Mouse (Mus musculus) embryonic facial prominence, embryonic 10.5 days (tissue): ENCODE results near the gene Lmna. TPM values are rescaled to one million over a fixed set of nuclear protein-coding genes. Genes with fewer than 3 reads are reported as not detected.

Experiments
- DNase-seq: peaks from one replicate; pipeline ENCODE4 v3.0.0-alpha.2; 2017; ENCODE audit warnings: low spot score
- H3K27ac ChIP-seq: fragments of 300-500 bp; sonication (generic); replicated peaks from 2 replicates; pipeline ENCODE4 v1.5.1; 2016; ENCODE audit warnings: mild to moderate bottlenecking
- H3K27me3 ChIP-seq: fragments of 300-500 bp; sonication (generic); replicated peaks from 2 replicates; pipeline ENCODE4 v1.6.1; 2016; ENCODE audit warnings: low read depth, mild to moderate bottlenecking; ENCODE audit not compliant: poor library complexity, severe bottlenecking
- H3K36me3 ChIP-seq: fragments of 300-500 bp; sonication (generic); replicated peaks from 2 replicates; pipeline ENCODE4 v1.6.1; 2016; ENCODE audit warnings: mild to moderate bottlenecking, moderate library complexity
- H3K4me1 ChIP-seq: fragments of 300-500 bp; sonication (generic); 2 replicates; pipeline ENCODE4 v1.6.1; 2016
- H3K4me3 ChIP-seq: fragments of 300-500 bp; sonication (generic); 2 replicates; pipeline ENCODE4 v1.5.1; 2016; ENCODE audit warnings: mild to moderate bottlenecking, moderate library complexity
- H3K9me3 ChIP-seq: fragments of 300-500 bp; sonication (generic); 2 replicates; pipeline ENCODE4 v1.6.1; 2016; ENCODE audit warnings: mild to moderate bottlenecking
- WGBS: fragments of 180-500 bp; shearing (Covaris S2); methylation state at CpG from one replicate; pipeline ENCODE4 v1.1.7; 2016; 5-methylcytosine and 5-hydroxymethylcytosine counted together
- polyA plus RNA-seq: library from polyadenylated mRNA; unstranded; fragments of >200 nt; fragmentation: Nextera tagmentation; extraction: Ambion mirVana; gene quantifications from 2 replicates; pipeline ENCODE4 v1.2.1, GENCODE M21; 2016

Gene Lmna
- polyA plus RNA-seq: 15.2 and 17.9 TPM in 2 replicates

DNA sequence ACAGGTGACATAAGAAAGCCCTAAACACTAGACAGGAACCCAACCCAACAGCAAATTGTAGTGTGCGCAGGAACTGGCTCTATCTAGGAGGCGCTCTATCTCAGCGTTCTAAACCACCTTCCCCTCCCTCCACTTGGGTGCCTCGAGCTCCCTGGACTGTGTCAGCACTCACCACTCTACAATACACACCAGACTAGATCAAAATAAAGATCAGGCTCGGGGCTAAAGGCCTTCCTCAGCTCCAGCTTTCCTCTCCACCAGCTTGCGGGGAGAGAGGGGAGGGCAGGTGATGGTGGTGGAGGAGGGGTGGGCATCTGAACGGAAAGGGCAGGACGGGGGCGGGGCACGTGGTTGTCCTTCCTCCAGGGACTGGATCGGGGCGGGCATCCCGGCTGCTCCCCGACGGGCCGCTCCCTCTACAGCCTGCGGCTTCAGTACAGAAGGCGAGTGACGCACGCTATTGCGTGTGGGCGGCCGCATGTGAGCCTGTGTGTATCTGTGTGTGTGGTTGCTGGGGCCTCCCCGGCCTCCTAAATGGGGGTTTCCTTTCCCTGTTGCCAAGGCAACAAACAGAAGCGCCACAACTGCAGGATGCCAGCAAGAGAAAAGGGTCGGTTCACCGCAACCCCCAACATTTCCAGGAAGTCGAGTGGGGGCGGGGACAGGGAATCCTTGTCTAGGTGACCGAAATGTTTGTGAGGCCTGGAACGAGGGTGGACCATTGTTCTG is at the start of gene Lmna:
Lmna (minus strand) TSS at position 265 of the 729 bp plus-strand sequence.
- DNase-seq: peak; percentile 97
- WGBS: 2% methylated on average over 31 of the region's 31 CpGs

DNA sequence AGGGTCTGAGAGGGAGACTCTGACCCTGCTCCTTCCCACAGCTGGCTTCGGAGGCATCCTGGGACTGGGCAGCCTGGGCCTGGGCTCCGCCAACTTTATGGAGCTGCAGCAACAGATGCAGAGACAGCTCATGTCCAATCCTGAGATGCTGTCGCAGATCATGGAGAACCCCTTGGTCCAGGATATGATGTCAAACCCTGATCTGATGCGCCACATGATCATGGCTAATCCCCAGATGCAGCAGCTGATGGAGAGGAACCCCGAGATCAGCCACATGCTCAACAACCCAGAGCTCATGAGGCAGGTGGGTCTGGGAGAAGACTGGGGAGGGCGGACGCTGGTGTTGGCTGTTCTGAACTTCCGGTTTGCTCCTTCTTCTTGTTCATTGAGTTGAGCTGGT is 46.9 kb upstream of the Lmna start:
- Histone ChIP-seq H3K4me1 (peaks cover 36% of the 10 kb centered on the region), H3K9me3 (no peaks in the 10 kb centered on the region), H3K27me3 (no peaks in the 10 kb centered on the region), H3K27ac (no peak overlapping the region), H3K36me3 (peaks cover 67% of the 10 kb centered on the region), H3K4me3 (no peak overlapping the region)
- WGBS: 92% methylated on average over 8 of the region's 8 CpGs
- DNase-seq: no peak

More for the DNA sequence above, at the start of gene Lmna:
- H3K4me3 ChIP-seq: peak within 1 kb of the TSS; percentile 56
- H3K4me1 ChIP-seq: peaks cover 77% of the 10 kb centered on the region
- H3K27ac ChIP-seq: peak within 1 kb of the TSS; percentile 93
- H3K27me3 ChIP-seq: no peaks in the 10 kb centered on the region
- H3K36me3 ChIP-seq: no peaks in the 10 kb centered on the region
- no peaks in the 10 kb centered on the region for H3K9me3 ChIP-seq

DNA sequence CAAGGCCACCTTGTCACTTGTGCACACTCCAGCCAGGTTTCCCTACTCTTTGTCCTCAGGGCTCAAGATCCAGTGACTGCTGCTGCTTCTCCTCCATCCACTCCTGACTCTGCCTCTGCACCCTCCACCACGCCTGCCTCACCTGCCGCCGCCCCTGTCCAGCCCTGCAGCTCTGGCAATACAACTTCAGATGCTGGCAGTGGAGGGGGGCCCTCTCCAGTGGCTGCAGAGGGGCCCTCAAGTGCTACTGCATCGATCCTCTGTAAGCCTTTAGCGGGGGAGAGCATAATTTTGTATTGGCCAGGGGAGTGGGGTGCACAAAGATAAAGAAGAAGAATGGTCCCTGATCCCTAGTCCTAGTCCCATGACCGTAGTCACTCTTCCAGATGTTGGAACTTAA is 46.0 kb upstream of the Lmna start:
- DNase-seq: no peak
- Histone ChIP-seq H3K4me1 (peaks cover 42% of the 10 kb centered on the region), H3K9me3 (no peaks in the 10 kb centered on the region), H3K27ac (no peak overlapping the region), H3K4me3 (peak overlapping the region; percentile 94; the same call in 1 of the 2 replicates), H3K27me3 (no peaks in the 10 kb centered on the region), H3K36me3 (peaks cover 58% of the 10 kb centered on the region)
- WGBS: 96% methylated on average over 6 of the region's 6 CpGs

DNA sequence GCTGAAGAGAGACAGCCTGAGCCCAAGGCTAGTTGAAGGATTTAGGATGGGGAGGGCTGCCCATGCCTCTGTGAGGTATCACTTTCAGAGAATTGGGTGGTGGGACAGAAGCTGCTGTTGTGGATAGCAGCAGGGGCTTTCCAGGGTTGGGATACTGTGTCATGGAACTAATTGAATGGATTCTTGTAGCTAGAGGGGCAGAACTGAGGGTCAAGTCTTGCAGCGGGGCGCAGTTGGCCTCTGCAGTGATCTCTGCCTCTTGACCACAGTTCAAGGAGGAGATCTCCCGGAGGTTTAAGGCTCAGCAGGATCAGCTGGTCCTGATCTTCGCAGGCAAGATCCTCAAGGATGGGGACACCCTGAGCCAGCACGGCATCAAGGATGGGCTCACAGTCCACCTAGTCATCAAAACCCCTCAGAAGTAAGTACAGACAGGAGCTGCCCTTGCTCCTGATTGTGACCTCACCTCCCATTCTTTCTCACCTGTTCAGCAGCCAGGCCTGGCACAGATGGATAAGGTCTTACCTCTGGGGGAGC is 45.4 kb upstream of the Lmna start:
- Histone ChIP-seq H3K9me3 (no peaks in the 10 kb centered on the region), H3K4me1 (peaks cover 42% of the 10 kb centered on the region), H3K4me3 (peak overlapping the region; percentile 94), H3K27me3 (no peaks in the 10 kb centered on the region), H3K36me3 (peaks cover 52% of the 10 kb centered on the region), H3K27ac (no peak overlapping the region; the same call in 1 of the 2 replicates)
- DNase-seq: no peak
- WGBS: 77% methylated on average over 5 of the region's 5 CpGs

DNA sequence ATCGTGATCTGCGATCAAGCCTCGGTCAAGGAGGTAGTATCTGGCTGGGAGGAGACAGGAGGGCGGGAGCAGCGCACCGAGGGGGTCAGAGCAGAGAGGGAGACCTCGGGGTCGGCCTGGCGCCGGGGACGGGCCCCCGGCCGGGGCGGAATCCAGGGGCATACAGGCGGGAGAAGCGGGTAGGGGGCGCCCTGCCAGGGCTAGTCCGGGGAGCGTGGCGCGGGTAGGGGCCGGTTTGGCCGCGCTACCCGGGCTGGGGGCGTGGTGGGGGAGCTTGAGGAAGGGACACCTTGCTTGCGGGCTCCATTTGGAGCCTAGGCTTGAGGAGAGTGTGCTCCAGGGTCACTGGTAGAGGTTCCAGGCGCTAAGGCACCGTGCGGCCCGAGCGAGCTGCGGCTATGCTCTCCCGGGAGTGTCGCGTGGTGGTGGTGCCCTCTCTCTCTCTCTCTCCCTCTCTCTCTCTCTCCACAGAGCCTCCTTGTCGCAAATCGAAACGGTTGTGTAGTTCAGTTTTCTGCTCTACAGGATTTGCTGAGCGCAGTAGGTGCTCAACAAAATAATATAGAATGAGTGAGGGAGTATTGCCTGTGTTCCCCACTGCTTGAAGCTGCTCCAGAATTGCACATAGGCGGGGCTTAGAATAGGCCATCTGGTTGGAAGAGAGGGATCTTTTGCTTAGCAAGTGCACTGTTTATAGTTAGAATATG is 44.3 kb upstream of the Lmna start:
- Histone ChIP-seq H3K9me3 (no peaks in the 10 kb centered on the region), H3K27me3 (no peaks in the 10 kb centered on the region), H3K4me1 (peaks cover 45% of the 10 kb centered on the region), H3K27ac (peak overlapping the region; percentile 99), H3K4me3 (peak overlapping the region; percentile 94), H3K36me3 (peaks cover 47% of the 10 kb centered on the region)
- DNase-seq: no peak
- 1% methylated on average over 41 of the region's 41 CpGs for WGBS

DNA sequence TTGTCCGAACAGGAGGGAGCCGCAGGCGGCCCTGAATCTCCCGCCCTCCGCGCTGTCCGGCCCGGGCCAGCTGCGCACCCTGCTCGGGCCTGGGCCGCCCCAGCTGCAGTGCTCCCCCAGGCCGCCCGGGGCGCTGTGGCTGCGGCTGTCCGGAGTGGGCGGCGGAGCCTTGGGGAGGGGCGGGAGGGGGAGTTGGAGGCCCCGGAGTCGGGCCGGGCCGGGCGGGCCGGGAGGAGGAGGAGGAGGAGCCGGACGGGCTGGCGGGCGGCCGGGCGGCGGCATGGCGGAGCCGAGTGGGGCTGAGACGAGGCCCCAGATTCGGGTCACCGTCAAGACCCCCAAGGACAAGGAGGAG is 43.7 kb upstream of the Lmna start, which contains the start of gene Ubqln4:
Ubqln4 (plus strand) TSS at position 234 of the 355 bp plus-strand sequence.
- Histone ChIP-seq H3K4me3 (peak within 1 kb of the TSS; percentile 94), H3K27ac (peak within 1 kb of the TSS; percentile 99), H3K27me3 (no peaks in the 10 kb centered on the region), H3K9me3 (no peaks in the 10 kb centered on the region), H3K36me3 (peaks cover 42% of the 10 kb centered on the region), H3K4me1 (peaks cover 46% of the 10 kb centered on the region)
- peak; percentile 97 for DNase-seq
- under 1% methylated on average over 36 of the region's 37 CpGs for WGBS

DNA sequence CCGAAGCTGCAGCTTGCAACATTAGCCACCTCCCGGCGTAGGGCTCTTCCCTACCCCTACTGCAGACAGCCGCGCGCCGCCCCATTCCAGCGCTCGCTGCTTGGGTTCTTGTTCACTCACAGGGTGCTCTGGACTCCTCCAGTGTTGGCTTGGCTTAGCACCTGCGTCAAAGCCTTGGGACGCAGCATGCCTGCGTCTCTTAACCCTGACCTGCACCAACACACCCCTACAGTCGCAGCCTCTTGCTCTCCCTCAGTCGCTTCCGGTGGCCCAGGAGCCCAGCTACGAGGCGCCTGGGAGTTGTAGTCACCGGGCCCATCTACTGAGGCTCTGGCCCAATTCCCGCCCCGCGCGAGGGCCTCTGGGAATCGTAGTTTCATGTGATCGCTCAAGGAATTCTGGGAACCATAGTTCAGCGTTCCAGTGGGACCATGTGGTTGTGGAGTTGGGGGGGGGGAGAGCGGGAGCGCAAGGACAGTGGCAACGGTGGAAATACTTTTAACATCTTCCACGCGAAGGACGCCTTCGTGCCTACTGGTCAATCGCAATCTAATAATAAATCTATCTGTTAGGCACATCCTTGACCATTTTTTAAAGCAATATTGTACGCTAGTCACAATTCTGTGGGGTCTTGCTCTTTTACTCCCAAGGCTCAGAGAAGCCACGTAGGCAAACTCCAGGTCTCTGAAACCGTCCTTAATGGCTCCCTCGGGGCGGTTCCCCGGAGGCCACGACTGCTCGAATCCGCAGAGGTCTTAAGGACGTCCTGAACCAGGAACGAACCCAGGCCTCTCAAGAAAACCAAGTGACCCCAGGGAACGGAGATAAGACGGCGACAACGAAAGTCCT is 43.1 kb upstream of the Lmna start, which contains the start of gene Lamtor2:
Lamtor2 (minus strand) TSS at position 399 of the 849 bp plus-strand sequence.
- peak; percentile 98 for DNase-seq
- H3K27me3 ChIP-seq: no peaks in the 10 kb centered on the region
- peaks cover 52% of the 10 kb centered on the region for H3K4me1 ChIP-seq
- H3K4me3 ChIP-seq: peak within 1 kb of the TSS; percentile 94
- no peaks in the 10 kb centered on the region for H3K9me3 ChIP-seq
- WGBS: under 1% methylated on average over 48 of the region's 48 CpGs
- peaks cover 36% of the 10 kb centered on the region for H3K36me3 ChIP-seq
- H3K27ac ChIP-seq: peak within 1 kb of the TSS; percentile 99

DNA sequence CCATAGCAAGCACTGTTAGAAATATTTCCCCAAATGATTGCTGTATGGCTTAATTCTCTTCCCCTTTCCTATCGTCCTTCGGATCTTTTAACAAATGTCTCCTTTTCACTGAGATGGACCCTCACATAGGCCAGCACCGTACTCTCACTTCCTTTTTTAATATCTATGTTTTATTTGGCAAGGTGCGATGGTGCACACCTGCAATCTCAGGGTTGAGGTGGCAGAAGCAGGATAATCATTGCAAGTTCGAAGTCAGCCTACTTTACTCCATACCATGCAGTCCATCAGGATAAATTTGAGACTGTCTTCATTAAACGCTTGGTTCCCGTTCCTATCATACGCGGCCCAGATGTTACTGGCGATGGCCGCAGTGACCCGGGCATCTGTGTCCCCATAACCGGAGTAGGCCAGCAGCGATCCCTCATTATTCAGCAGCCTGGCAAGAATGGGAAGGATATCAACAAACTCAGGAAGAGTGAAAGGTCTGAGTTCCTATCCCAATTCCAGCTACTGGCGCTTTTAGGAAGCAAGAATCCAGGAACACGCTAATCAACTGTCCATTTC is 42.4 kb upstream of the Lmna start:
- Histone ChIP-seq H3K9me3 (no peaks in the 10 kb centered on the region), H3K27ac (peak overlapping the region; percentile 99), H3K36me3 (peaks cover 29% of the 10 kb centered on the region), H3K4me3 (peak overlapping the region; percentile 94), H3K4me1 (peaks cover 53% of the 10 kb centered on the region), H3K27me3 (no peaks in the 10 kb centered on the region)
- WGBS: 26% methylated on average over 16 of the region's 16 CpGs
- DNase-seq: no peak

DNA sequence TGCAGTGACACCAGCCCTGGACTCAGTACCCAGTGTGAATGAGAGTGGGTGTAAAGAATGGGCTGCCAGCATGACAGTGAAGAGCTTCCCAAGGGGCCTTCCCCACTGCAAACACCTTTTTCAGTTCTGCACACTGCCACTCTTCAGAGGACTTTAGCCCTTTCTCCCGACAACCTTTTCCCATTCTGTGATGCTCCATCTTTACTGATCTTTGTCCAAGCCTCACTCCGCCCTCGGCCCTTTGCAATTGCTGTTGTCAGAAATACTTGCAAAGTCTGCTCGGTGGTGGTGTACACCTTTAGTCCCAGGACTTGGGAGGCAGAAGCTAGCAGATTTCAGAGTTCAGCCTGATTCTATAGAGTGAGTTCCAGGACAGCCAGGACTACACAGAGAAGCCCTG is 41.8 kb upstream of the Lmna start:
- DNase-seq: no peak
- Histone ChIP-seq H3K27me3 (no peaks in the 10 kb centered on the region), H3K27ac (no peak overlapping the region), H3K36me3 (peaks cover 23% of the 10 kb centered on the region), H3K4me3 (peak overlapping the region; percentile 94), H3K4me1 (peaks cover 50% of the 10 kb centered on the region), H3K9me3 (no peaks in the 10 kb centered on the region)
- WGBS: 88% methylated on average over 4 of the region's 4 CpGs

DNA sequence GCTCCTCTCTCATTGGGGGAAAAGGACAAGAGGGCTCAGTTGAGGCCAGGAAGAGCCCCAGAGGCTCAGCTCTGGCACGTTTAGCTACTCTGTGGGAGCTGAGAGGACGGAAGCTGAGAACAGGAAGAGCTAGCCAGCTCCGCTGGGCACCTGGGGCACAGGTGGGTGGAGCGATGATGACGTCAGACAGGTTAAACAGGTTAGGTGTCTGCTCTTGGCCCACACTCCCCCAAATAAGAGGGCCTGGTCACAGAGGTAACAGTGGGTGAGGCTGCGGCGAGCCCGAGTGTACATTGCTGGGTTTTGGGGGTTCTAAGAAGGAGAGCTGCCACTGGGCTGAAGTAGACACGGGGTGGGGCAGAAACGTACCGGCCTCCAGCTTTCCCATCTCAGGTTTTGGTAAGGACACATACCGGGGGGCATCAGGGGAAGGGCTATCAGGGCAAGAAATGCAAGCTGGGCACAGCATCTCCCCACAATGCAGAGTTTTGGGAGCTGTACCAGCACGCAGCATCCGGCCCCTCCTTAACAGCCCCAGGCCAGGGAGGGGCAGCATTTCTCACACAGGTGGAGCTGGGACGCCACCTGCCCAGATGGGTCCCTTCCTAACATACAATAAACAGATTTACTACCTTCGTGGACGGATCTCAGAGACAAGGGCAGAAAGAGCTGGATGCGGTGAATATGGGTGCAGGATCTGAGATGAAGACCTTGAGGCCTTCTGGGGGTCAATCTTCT is 38.6 kb upstream of the Lmna start, which contains the start of gene Rab25:
Rab25 (minus strand) TSS at position 121 of the 738 bp plus-strand sequence.
- WGBS: 45% methylated on average over 18 of the region's 18 CpGs
- Histone ChIP-seq H3K27ac (peak within 1 kb of the TSS; percentile 58), H3K4me3 (peak within 1 kb of the TSS; percentile 38), H3K36me3 (peaks cover 9% of the 10 kb centered on the region), H3K27me3 (no peaks in the 10 kb centered on the region), H3K4me1 (peaks cover 42% of the 10 kb centered on the region), H3K9me3 (no peaks in the 10 kb centered on the region)
- DNase-seq: peak; percentile 31

DNA sequence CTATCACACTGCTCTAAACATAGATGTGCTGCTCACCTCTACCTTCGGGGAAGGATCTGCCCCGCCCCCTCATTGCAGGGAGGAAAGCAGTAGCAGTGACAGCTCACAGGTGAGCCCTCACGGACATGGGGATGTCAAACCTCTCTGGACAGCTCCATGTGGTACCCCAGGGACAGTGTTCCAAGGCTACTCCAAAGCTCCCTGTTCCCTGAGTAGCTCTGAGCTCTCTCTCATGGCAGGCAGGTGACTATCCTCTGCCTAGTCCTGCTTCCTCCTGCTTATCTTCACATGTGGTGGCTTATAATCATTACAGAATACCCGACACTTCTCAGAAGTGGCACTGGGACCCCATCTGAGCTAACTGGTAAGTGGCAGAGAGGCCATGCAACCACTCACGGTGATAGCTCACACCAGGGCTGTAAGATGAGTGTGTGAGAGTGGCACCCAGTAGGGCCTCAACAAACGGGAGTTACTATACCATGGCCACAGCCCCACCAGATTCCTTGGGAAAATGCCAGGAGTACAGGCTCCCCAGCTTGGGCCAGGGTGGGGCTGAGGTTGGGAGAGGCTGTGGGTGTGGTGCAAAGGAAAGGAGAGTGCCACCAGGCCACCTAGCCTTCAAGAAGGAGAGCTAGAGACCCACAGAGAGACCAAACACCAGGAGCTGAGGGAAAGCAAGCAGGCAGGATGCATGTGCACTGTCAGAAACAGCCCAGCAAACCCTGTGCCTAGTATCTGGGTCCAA is 37.1 kb upstream of the Lmna start:
- H3K36me3 ChIP-seq: peaks cover 12% of the 10 kb centered on the region
- no peaks in the 10 kb centered on the region for H3K27me3 ChIP-seq
- no peak overlapping the region for H3K4me3 ChIP-seq
- no peak overlapping the region for H3K27ac ChIP-seq
- no peak for DNase-seq
- peaks cover 46% of the 10 kb centered on the region for H3K4me1 ChIP-seq
- 79% methylated on average over 6 of the region's 6 CpGs for WGBS
- no peaks in the 10 kb centered on the region for H3K9me3 ChIP-seq
